Mouse (Mus musculus) heart, embryonic 11.5 days (tissue): ENCODE measurements around the gene Ece1. TPM values are rescaled to one million over a fixed set of nuclear protein-coding genes. Genes with fewer than 3 reads are reported as not detected.

Experiments used
- ATAC-seq: fragments of 200-750 bp; cut with Nextera tagmentation; replicated peaks from 2 replicates; pipeline ENCODE4 v1.8.0; 2017; ENCODE audit warnings: moderate library complexity; ENCODE audit not compliant: insufficient number of reproducible peaks, low FRiP score, low TSS enrichment
- H3K27ac ChIP-seq: fragments of 300-500 bp; sonication (generic); 2 replicates; pipeline ENCODE4 v1.5.1; 2014; ENCODE audit warnings: mild to moderate bottlenecking, low read depth, low read length
- H3K27me3 ChIP-seq: fragments of 300-500 bp; sonication (generic); 2 replicates; pipeline ENCODE4 v1.6.1; 2014; ENCODE audit warnings: mild to moderate bottlenecking, low read length, mixed read lengths; ENCODE audit not compliant: control insufficient read depth, insufficient read depth
- H3K36me3 ChIP-seq: fragments of 300-500 bp; sonication (generic); 2 replicates; pipeline ENCODE4 v1.6.1; 2014; ENCODE audit warnings: mild to moderate bottlenecking, low read length, moderate library complexity, mixed read lengths; ENCODE audit not compliant: control insufficient read depth, insufficient read depth
- H3K4me1 ChIP-seq: fragments of 300-500 bp; sonication (generic); 2 replicates; pipeline ENCODE4 v1.6.1; 2014; ENCODE audit warnings: low read length; ENCODE audit not compliant: control insufficient read depth, insufficient read depth
- H3K4me2 ChIP-seq: fragments of 300-500 bp; sonication (generic); 2 replicates; pipeline ENCODE4 v1.6.1; 2014; ENCODE audit warnings: mild to moderate bottlenecking, moderate library complexity
- H3K4me3 ChIP-seq: fragments of 300-500 bp; sonication (generic); 2 replicates; pipeline ENCODE4 v1.5.1; 2014; ENCODE audit warnings: low read depth, low read length
- H3K9ac ChIP-seq: fragments of 300-500 bp; sonication (generic); 2 replicates; pipeline ENCODE4 v1.6.1; 2014; ENCODE audit warnings: mild to moderate bottlenecking, low read depth, low read length, moderate library complexity
- H3K9me3 ChIP-seq: fragments of 300-500 bp; sonication (generic); replicated peaks from 2 replicates; pipeline ENCODE4 v1.6.1; 2016; ENCODE audit warnings: low read length; ENCODE audit not compliant: control insufficient read depth
- WGBS: fragments of 180-500 bp; shearing (Covaris S2); extraction: QIAGEN DNeasy Blood & Tissue Kit; methylation state at CpG from one replicate; pipeline ENCODE4 v1.1.7; 2014; ENCODE audit not compliant: insufficient replicate concordance; 5-methylcytosine and 5-hydroxymethylcytosine counted together
- polyA plus RNA-seq: library from polyadenylated mRNA; unstranded; fragments of >200 nt; fragmentation: Nextera tagmentation; extraction: Ambion mirVana; gene quantifications from 2 replicates; pipeline ENCODE4 v1.2.1, GENCODE M21; 2014

Ece1 gene
- polyA plus RNA-seq, 1 experiment from 2014 or later, result 129 TPM

DNA sequence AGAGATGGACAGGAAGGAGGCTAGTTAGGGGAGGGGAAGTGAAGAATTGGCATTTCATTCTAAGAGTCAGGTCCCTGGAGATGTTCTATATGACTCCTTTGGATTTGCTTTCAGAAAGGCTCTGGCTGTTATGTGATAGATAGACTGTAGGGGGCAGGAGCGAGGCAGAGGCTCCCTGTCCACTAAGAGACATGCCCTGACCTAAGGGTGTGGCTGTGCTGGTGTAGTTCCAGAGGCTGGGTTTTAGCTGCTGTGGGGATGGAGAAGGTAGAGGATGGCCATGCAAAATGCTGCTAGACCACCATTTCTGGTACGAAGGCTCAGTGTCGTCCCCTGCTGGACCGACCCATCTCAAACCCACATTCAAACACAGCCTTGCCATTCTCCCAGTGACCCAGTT, 8.9 kb downstream of the Ece1 start:
- H3K9me3 ChIP-seq, result no peaks in the 10 kb centered on the region
- H3K4me2 ChIP-seq, result no peak overlapping the region
- H3K4me3 ChIP-seq, result no peak overlapping the region
- H3K9ac ChIP-seq, result no peak overlapping the region
- ATAC-seq, result no peak
- H3K27me3 ChIP-seq, result no peaks in the 10 kb centered on the region
- peaks cover 45% of the 10 kb centered on the region for H3K4me1 ChIP-seq
- H3K36me3 ChIP-seq, result no peaks in the 10 kb centered on the region; the same call in 1 of the 2 replicates
- H3K27ac ChIP-seq, result no peak overlapping the region
- whole genome bisulfite sequencing, result 82% methylated on average over 4 of the region's 4 CpGs

DNA sequence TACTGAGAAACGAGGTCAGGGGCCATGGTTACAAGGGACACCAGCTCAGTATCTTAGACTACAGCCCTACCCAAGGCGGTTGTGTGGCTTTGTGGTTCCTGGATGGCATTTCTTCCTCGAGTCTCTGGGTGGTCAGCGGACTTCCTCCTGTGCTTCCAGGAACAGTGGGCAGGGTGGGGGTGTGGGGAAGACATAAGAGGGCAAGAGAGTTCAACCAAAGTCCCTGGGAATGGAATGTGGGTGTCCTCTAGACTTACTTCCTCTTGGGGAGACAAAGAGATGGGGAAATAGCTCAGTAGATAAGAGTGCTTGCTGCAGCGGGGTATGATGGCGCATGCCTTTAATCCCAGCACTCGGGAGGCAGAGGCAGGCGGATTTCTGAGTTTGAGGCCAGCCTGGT, 9.4 kb downstream of the Ece1 start:
- H3K9me3 ChIP-seq, result no peaks in the 10 kb centered on the region
- no peak overlapping the region for H3K4me3 ChIP-seq
- H3K4me1 ChIP-seq, result peaks cover 44% of the 10 kb centered on the region
- H3K9ac ChIP-seq, result no peak overlapping the region
- no peaks in the 10 kb centered on the region; the same call in 1 of the 2 replicates for H3K36me3 ChIP-seq
- no peaks in the 10 kb centered on the region for H3K27me3 ChIP-seq
- WGBS, result 73% methylated on average over 8 of the region's 8 CpGs
- no peak overlapping the region for H3K27ac ChIP-seq
- no peak for ATAC-seq
- H3K4me2 ChIP-seq, result no peak overlapping the region

DNA sequence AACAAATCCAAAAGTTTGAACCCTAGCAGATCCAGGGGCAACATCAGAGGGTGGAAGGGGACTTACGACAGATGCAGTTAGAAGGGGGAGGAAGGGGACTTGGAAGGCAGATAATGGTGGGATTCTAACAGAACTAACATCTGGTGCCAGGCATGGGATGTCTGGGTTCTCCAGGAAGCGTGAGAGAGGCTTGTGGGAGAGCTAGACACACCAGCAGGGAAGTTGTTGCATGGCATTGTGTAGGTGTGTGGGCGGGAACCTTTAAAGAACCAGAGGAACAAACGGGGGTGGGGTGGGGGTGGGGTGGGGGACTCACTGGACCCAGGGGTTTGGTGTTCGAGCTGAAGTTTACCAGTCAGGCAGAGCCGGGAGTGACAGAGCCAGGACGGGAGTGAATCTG, 12.3 kb downstream of the Ece1 start:
- no peak overlapping the region for H3K27ac ChIP-seq
- no peak overlapping the region for H3K4me2 ChIP-seq
- no peaks in the 10 kb centered on the region for H3K9me3 ChIP-seq
- no peak for ATAC-seq
- H3K4me1 ChIP-seq, result peaks cover 51% of the 10 kb centered on the region
- WGBS, result 21% methylated on average over 7 of the region's 7 CpGs
- H3K4me3 ChIP-seq, result no peak overlapping the region
- no peaks in the 10 kb centered on the region; the same call in 1 of the 2 replicates for H3K36me3 ChIP-seq
- no peaks in the 10 kb centered on the region for H3K27me3 ChIP-seq
- peak overlapping the region; percentile 34; the same call in 1 of the 2 replicates for H3K9ac ChIP-seq

DNA sequence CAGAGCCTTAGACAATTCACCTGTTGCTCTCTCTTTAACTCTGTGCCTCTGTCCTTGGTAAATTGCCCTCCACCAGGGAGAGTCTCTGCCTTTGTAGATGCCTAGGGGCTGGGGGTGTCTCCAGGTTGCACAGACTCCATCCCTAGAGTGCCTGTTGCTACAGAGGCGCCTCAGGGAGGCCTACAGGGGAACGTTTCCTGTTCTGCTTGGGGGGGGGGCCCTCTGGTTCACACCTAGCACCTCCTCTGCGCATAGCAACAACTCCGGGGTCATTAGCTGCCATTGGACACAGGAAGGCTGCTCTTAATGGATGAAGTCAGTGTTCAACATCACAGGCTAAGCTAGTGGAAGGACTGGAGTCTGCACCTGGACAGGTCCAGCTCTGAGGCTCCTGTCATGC, 12.8 kb downstream of the Ece1 start:
- 36% methylated on average over 4 of the region's 4 CpGs for WGBS
- Histone ChIP-seq H3K4me1 (peaks cover 46% of the 10 kb centered on the region), H3K27ac (no peak overlapping the region), H3K36me3 (no peaks in the 10 kb centered on the region; the same call in 1 of the 2 replicates), H3K9ac (peak overlapping the region; percentile 34; the same call in 1 of the 2 replicates), H3K4me3 (no peak overlapping the region), H3K27me3 (no peaks in the 10 kb centered on the region), H3K9me3 (no peaks in the 10 kb centered on the region), H3K4me2 (no peak overlapping the region)
- ATAC-seq, result no peak

DNA sequence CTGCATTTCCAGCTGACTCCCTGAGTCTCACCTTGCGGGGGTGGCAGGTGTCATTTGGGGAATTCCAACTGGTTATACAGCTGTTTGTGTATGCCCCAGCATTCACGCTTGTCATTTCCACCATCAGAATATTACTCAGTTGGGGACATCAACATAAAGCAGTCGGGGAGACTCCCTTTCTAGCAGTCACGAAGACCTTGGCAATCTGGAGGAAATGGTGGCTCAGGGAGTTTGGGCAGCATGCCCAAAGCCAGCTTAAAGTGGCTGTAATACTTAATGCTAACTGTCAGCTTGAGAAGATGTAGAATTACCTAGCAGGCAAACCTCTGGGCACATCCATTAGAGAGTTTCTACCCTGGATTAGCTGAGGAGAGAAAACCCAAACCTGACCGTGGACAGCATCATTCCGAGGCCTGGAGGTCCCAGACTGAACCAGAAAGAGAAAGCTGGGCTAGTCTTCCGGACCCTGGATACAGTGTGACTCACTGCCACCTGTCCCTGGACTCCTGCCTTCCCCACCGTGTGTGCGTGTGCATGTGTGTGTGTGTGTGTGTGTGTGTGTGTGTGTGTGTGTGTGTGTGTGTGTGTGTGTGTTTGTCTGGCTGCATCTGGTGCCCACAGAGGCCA, 13.5 kb downstream of the Ece1 start:
- peaks cover 39% of the 10 kb centered on the region for H3K4me1 ChIP-seq
- H3K4me3 ChIP-seq, result no peak overlapping the region
- H3K27ac ChIP-seq, result no peak overlapping the region
- no peak overlapping the region for H3K9ac ChIP-seq
- WGBS, result 81% methylated on average over 9 of the region's 9 CpGs
- H3K4me2 ChIP-seq, result no peak overlapping the region
- H3K36me3 ChIP-seq, result no peaks in the 10 kb centered on the region; the same call in 1 of the 2 replicates
- ATAC-seq, result no peak
- no peaks in the 10 kb centered on the region for H3K27me3 ChIP-seq
- H3K9me3 ChIP-seq, result no peaks in the 10 kb centered on the region

DNA sequence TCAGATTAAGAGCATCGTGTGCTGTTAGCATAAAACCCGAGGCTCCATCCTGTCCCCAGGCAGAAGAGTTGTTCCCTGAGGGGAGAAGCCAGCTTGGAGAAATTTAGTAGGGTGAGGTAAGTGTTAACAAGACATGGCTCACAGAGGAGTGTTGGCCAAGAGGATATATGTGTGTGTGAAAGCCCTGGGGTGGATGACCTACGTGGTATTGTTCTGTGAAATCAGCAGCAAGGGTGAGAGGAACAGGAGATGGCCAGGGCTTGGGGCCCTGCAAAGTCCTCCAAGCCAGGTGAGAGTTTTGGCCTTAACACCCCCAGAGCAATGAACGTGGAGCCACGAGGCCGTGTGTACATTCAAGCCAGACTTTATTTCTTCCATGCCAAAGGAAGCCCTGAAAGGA, 14.8 kb downstream of the Ece1 start:
- ATAC-seq, result no peak
- WGBS, result 39% methylated on average over 6 of the region's 6 CpGs

DNA sequence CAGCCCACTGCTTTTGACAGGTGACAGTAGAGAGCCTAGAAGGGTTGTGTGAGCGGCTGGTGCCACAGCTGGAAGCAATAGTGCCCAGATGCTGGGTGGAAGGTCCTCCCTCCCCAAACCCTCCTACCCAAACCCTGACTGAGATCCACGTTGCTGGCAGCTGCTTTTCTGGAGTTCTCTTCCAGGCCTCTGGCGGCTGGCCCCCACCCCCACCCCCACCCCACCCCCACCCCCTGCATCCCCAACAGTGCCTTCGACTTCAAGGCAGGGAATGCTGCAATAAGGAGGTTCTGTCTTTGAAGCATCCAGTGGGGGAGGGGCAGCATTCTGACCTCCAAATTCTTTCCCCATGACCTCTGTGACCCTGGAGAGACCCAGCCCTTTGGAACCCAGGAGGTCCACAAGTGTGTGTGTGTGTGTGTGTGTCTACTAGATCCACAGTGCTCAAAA, 15.4 kb downstream of the Ece1 start:
- no peak overlapping the region for H3K9ac ChIP-seq
- no peaks in the 10 kb centered on the region; the same call in 1 of the 2 replicates for H3K36me3 ChIP-seq
- no peak for ATAC-seq
- H3K4me3 ChIP-seq, result no peak overlapping the region
- no peaks in the 10 kb centered on the region for H3K9me3 ChIP-seq
- no peak overlapping the region for H3K27ac ChIP-seq
- 13% methylated on average over 4 of the region's 4 CpGs for WGBS
- H3K4me1 ChIP-seq, result peaks cover 31% of the 10 kb centered on the region
- H3K27me3 ChIP-seq, result no peaks in the 10 kb centered on the region
- no peak overlapping the region for H3K4me2 ChIP-seq

More for the DNA sequence above, 14.8 kb downstream of the Ece1 start:
- no peak overlapping the region for H3K4me3 ChIP-seq
- H3K4me1 ChIP-seq, result peaks cover 31% of the 10 kb centered on the region
- no peaks in the 10 kb centered on the region; the same call in 1 of the 2 replicates for H3K36me3 ChIP-seq
- no peak overlapping the region for H3K4me2 ChIP-seq
- H3K27ac ChIP-seq, result no peak overlapping the region
- H3K9me3 ChIP-seq, result no peaks in the 10 kb centered on the region
- no peaks in the 10 kb centered on the region for H3K27me3 ChIP-seq
- H3K9ac ChIP-seq, result 0 out of 2 replicates have a peak overlapping the region, but pooled peaks have one; percentile 3

DNA sequence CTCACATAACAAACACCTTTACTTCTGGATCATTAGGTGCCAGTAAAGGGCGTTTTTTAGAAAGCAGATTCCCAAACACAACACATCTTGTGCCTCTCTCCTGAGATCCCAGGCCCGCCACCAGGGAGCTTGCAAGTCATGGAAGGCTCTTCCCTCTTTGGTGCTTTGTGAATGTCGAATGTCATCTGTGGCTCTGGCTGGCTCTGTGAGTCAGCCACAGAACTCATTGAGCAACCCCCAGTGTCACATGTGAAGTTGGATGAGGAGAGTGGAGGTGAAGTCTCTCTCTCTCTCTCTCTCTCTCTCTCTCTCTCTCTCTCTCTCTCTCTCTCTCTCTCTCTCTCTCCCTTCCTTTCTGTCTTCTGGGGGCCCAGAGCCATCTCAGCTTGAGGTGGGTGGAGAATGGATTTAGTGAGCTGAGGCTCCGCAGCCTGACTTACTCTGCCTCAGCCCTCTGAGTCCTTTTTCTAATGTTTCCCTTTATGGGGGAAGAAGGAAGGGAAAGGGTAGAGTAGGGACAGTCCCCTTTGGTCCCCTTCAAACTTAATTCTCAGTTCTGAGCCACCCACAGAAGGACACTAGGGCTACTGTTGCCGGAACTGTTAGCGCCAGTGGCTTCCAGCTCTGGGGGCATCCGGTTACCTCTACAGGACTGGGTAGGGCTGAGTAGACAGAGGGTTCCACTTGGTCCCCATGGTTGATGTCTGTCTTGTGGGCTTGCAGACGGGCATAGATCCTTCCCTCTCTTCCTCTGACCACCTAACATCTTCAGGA, 17.5 kb downstream of the Ece1 start:
- no peak overlapping the region for H3K9ac ChIP-seq
- no peaks in the 10 kb centered on the region for H3K9me3 ChIP-seq
- H3K4me2 ChIP-seq, result no peak overlapping the region
- H3K36me3 ChIP-seq, result no peaks in the 10 kb centered on the region; the same call in 1 of the 2 replicates
- H3K27me3 ChIP-seq, result no peaks in the 10 kb centered on the region
- ATAC-seq, result no peak
- H3K27ac ChIP-seq, result no peak overlapping the region
- H3K4me1 ChIP-seq, result peaks cover 42% of the 10 kb centered on the region
- no peak overlapping the region for H3K4me3 ChIP-seq
- WGBS, result 77% methylated on average over 8 of the region's 8 CpGs
